Mouse (Mus musculus): Measurements from ENCODE around the gene Twnk.

The Twnk gene

GRCm38 (mm10) chr19:45005444-45005843 is at the start of gene Twnk:
Gene Twnk, plus strand, starts transcription at chr19:45005663.
- DNase-seq (ENCODE audit: low spot score in 2 of 2) = no peak

- DNase-seq (ENCODE audit: low spot score in 2 of 2) = no peak
These were observed 45.8 kb upstream of the Twnk start for GRCm38 (mm10) chr19:44959633-44960032.

GRCm38 (mm10) chr19:44965978-44966377 is 39.5 kb upstream of the Twnk start:
- DNase-seq (ENCODE audit: low spot score in 2 of 2) = no peak

GRCm38 (mm10) chr19:44968329-44968728 is 37.1 kb upstream of the Twnk start:
- DNase-seq (ENCODE audit: low spot score in 2 of 2) = no peak

GRCm38 (mm10) chr19:44976636-44977035 is 28.8 kb upstream of the Twnk start:
- no peak for DNase-seq (ENCODE audit: low spot score in 2 of 2)

- DNase-seq (ENCODE audit: low spot score in 2 of 2) = no peak
These were observed 28.3 kb upstream of the Twnk start for GRCm38 (mm10) chr19:44977148-44977547.

GRCm38 (mm10) chr19:44980787-44981186 is 24.7 kb upstream of the Twnk start:
- DNase-seq (ENCODE audit: low spot score in 2 of 2) = no peak

GRCm38 (mm10) chr19:44982477-44983115 is 22.9 kb upstream of the Twnk start:
- no peak for DNase-seq (ENCODE audit: low spot score in 2 of 2)

- no peak for DNase-seq (ENCODE audit: low spot score in 2 of 2)
These were observed 22.1 kb upstream of the Twnk start for GRCm38 (mm10) chr19:44983366-44983765.

GRCm38 (mm10) chr19:44984420-44984819 is 21.0 kb upstream of the Twnk start:
- no peak for DNase-seq (ENCODE audit: low spot score in 2 of 2)

- DNase-seq (ENCODE audit: low spot score in 2 of 2) = no peak
These were observed 20.1 kb upstream of the Twnk start for GRCm38 (mm10) chr19:44985159-44985988.

- DNase-seq (ENCODE audit: low spot score in 2 of 2) = no peak
These were observed 18.5 kb upstream of the Twnk start for GRCm38 (mm10) chr19:44987004-44987403.

GRCm38 (mm10) chr19:44987851-44988250 is 17.6 kb upstream of the Twnk start:
- DNase-seq (ENCODE audit: low spot score in 2 of 2) = peak in 1 of 2 experiments; percentile 72

GRCm38 (mm10) chr19:44988321-44988720 is 17.1 kb upstream of the Twnk start:
- no peak for DNase-seq (ENCODE audit: low spot score in 2 of 2)

GRCm38 (mm10) chr19:44988831-44989566 is 16.5 kb upstream of the Twnk start, which contains the start of gene Sema4g:
Gene Sema4g, plus strand, starts transcription at chr19:44989101.
- no peak for DNase-seq (ENCODE audit: low spot score in 2 of 2)

GRCm38 (mm10) chr19:44989567-44990495 is 15.6 kb upstream of the Twnk start:
- no peak for DNase-seq (ENCODE audit: low spot score in 2 of 2)

GRCm38 (mm10) chr19:44991031-44991430 is 14.4 kb upstream of the Twnk start:
- no peak for DNase-seq (ENCODE audit: low spot score in 2 of 2)

- DNase-seq (ENCODE audit: low spot score in 2 of 2) = no peak
These were observed 13.2 kb upstream of the Twnk start for GRCm38 (mm10) chr19:44992246-44992645.

GRCm38 (mm10) chr19:44992712-44993111 is 12.8 kb upstream of the Twnk start:
- DNase-seq (ENCODE audit: low spot score in 2 of 2) = no peak

GRCm38 (mm10) chr19:44997786-44998185 is 7.7 kb upstream of the Twnk start:
- DNase-seq (ENCODE audit: low spot score in 2 of 2) = no peak

GRCm38 (mm10) chr19:44999647-45000046 is 5.8 kb upstream of the Twnk start:
- DNase-seq (ENCODE audit: low spot score in 2 of 2) = no peak

Data from left cerebral cortex, adult 9 months (tissue).